Mouse (Mus musculus) natural killer cell, adult 2 months (primary cell): Measurements from ENCODE around the gene Vmn1r139.
"Not testable (repeated sequence)": the region's sequence is repeated elsewhere in the genome, so short reads cannot be mapped to it uniquely, and the experiment has no call there.

Source experiments
- DNase-seq, 2 experiments: peaks; one replicate each; pipeline ENCODE4 v3.0.0; 2022; ENCODE audit warnings: low spot score in 2 of 2

The Vmn1r139 gene

GRCm38 (mm10) chr7:22068757-22069156 lies at the start of gene Vmn1r139:
Gene Vmn1r139, plus strand, starts transcription at chr7:22069057.
- DNase-seq = not testable (repeated sequence)

- DNase-seq = not testable (repeated sequence)
These were observed 40.1 kb upstream of the Vmn1r139 start, which contains the start of gene Vmn1r138 for GRCm38 (mm10) chr7:22028797-22029196. Gene Vmn1r138, minus strand, starts transcription at chr7:22028897.

GRCm38 (mm10) chr7:22056205-22056604 lies 12.7 kb upstream of the Vmn1r139 start, which contains the start of gene Gm6176:
Gene Gm6176, minus strand, starts transcription at chr7:22056305.
- DNase-seq = not testable (repeated sequence)

- DNase-seq = not testable (repeated sequence)
These were observed 49.3 kb downstream of the Vmn1r139 start, which contains the start of gene Gm16451 for GRCm38 (mm10) chr7:22118145-22118544. Gene Gm16451, minus strand, starts transcription at chr7:22118245.

GRCm38 (mm10) chr7:22134641-22135040 lies 65.8 kb downstream of the Vmn1r139 start, which contains the start of gene Gm10666:
Gene Gm10666, minus strand, starts transcription at chr7:22134741.
- DNase-seq = not testable (repeated sequence)
